Mouse (Mus musculus): ENCODE results near the gene Foxd4. TPM values are rescaled to one million over a fixed set of nuclear protein-coding genes. Genes with fewer than 3 reads are reported as not detected.

Foxd4 gene
- polyA plus RNA-seq (2014; fragmentation: Illumina TruSeq; extraction: RNeasy Lipid Tissue Mini Kit (QIAGEN cat#74804); ENCODE audit: low read depth, low replicate concordance) = not detected

GRCm38 (mm10) chr19:24900581-24901220 is at the start of gene Foxd4:
Gene Foxd4 (minus strand): TSS chr19:24901197.

GRCm38 (mm10) chr19:24875129-24875870 is 25.7 kb downstream of the Foxd4 start, which contains the start of gene Gm10053:
Gene Gm10053 (plus strand): TSS chr19:24875686.

GRCm38 (mm10) chr19:24861612-24862451 is 39.2 kb downstream of the Foxd4 start, which contains the start of gene Pgm5:
Gene Pgm5 (minus strand): TSS chr19:24861855.

Other genes with a start within 250 kb of the Foxd4 start
- gene Tmem252, start 227.2 kb downstream of the Foxd4 start, polyA plus RNA-seq (2014; fragmentation: Illumina TruSeq; extraction: RNeasy Lipid Tissue Mini Kit (QIAGEN cat#74804); ENCODE audit: low read depth, low replicate concordance) = 1.8 TPM
- gene Pgm5, start 39.3 kb downstream of the Foxd4 start, polyA plus RNA-seq (2014; fragmentation: Illumina TruSeq; extraction: RNeasy Lipid Tissue Mini Kit (QIAGEN cat#74804); ENCODE audit: low read depth, low replicate concordance) = 30.3 TPM
- gene Gm10053, start 25.5 kb downstream of the Foxd4 start, polyA plus RNA-seq (2014; fragmentation: Illumina TruSeq; extraction: RNeasy Lipid Tissue Mini Kit (QIAGEN cat#74804); ENCODE audit: low read depth, low replicate concordance) = 124 TPM
- 15.5 TPM for gene Cbwd1, start 60.4 kb upstream of the Foxd4 start, polyA plus RNA-seq (2014; fragmentation: Illumina TruSeq; extraction: RNeasy Lipid Tissue Mini Kit (QIAGEN cat#74804); ENCODE audit: low read depth, low replicate concordance)
- 5.7 TPM for gene Dock8, start 98.3 kb upstream of the Foxd4 start, polyA plus RNA-seq (2014; fragmentation: Illumina TruSeq; extraction: RNeasy Lipid Tissue Mini Kit (QIAGEN cat#74804); ENCODE audit: low read depth, low replicate concordance)

Data from adipose tissue, adult 10 weeks (tissue).